Mouse (Mus musculus): ENCODE measurements at regions not wholly inside any gene's neighbourhood (a gene's known extent, or its start where the extent isn't known, plus 50 kb on each side); places are given as distances from the start of the nearest gene placed in this dataset.

- no peak for DNase-seq (ENCODE audit: low spot score in 2 of 2)
Observed at GRCm38 (mm10) chr8:127811338-127811737, 547.1 kb upstream of the Nrp1 start.

DNA sequence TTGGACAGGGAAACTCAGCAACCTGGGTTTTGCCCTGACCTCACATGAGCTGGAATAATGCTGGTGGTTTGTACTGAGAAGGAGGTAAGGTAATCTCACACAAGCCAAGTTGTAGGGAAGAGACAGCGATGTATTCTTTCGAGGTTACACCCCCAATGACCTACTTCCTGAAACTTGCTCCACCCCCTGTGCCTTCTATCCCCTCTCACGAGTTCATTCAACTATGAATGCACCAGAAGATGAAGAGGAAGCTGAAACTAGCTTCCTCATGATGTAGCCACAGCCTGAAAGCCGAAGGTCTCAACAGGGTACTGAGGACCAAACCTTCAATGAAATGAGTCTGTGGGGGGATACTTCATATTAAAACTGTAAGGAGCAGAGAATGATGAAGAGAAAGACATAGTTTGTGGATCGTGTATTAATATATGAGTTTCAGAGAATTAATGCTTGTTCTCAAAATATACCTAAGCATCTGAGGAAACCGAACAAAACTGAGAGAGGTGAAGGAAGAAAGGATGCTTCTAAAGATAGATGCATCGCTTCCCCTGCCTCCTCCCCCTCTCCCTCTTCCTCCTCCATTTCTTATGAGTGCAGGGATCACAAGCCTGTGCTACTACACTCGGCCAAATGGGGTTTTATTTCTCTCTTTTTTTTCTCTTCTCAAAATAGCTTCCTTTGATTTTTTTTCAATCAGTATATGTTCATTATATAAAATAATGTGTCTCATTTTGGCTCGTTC, 543.5 kb upstream of the Nrp1 start:
- DNase-seq (ENCODE audit: low spot score in 2 of 2): no peak

GRCm38 (mm10) chr8:127820741-127821170, 537.6 kb upstream of the Nrp1 start:
- DNase-seq (ENCODE audit: low spot score in 2 of 2): no peak

DNA sequence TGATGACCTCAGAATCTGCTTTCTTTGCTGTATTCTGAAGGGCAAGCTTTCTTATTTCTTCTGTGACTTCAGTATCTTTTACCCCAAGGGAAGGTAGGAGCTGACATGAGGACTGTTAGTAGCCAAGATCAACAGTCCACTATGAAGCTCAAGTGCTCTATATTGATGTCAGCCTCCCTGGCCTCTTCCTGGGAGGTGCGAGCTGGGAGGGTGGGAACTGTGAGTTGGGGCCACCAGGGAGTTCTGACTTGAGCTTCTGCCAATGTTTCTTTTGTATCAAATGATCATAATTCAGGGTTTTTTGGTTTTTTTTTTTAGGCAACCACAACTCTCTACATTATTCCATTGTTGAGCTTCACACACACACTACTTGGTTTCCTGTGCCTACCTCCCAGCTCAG, 536.8 kb upstream of the Nrp1 start:
- DNase-seq (ENCODE audit: low spot score in 2 of 2): no peak

GRCm38 (mm10) chr8:127825041-127825440, 533.4 kb upstream of the Nrp1 start:
- no peak for DNase-seq (ENCODE audit: low spot score in 2 of 2)

GRCm38 (mm10) chr8:127827826-127828225, 530.6 kb upstream of the Nrp1 start:
- DNase-seq (ENCODE audit: low spot score in 2 of 2): no peak

DNA sequence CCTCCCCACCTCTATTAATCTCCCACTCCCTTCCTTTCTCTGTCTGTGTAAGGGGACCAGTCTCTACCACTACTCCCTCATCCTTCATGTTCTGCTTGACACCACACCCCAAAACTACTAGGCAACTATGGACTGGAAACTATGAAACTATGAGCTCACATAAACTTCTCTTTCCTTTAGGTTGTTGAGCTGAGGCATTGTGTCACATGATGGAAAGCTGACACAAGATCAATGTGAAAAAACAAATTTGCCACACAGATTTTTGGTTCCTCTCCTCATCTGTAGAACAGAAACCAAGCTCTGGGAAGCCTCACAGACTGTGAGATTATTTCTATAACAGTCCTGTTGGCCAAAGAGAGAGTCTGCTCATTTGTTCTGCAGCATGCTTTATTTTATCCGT, 528.7 kb upstream of the Nrp1 start:
- DNase-seq (ENCODE audit: low spot score in 2 of 2): no peak

GRCm38 (mm10) chr8:127834006-127834405, 524.4 kb upstream of the Nrp1 start:
- no peak for DNase-seq (ENCODE audit: low spot score in 2 of 2)

DNA sequence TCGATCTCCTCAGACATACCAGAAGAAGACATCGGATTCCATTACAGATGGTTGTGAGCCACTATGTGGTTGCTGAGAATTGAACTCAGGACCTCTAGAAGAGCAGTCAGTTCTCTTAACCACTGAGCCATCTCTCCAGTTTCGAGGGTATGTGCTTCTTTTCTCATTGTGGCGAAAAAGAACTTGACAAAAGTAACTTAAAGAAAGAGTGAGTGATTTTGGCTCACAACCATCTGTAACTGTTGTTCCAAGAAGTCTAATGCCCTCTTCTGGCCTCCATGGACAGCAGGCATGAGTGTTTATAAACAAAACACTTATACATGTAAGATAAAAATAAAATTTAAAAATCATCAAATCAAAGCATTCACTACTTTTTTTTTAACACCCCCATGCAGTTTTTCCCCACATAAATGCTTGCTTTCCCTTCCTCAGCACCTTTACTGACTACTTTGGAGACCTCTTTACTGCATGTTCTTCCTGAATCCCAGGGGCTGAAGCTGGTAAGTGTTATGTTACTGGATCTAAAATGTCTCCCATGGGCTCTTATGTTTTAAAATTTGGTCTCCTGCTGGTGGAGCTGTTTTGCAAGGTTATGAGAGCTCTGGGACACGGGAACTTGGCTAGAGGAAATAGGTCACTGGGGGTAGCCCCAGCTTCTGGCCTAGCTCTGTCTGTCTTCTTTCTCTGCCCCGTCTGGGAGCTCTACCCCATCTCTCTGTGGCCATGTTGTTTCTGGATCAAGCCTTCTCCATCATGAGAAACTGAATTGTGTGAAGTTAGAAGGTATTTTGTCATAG, 521.8 kb upstream of the Nrp1 start:
- no peak for DNase-seq (ENCODE audit: low spot score in 2 of 2)

GRCm38 (mm10) chr8:127838311-127838710, 520.1 kb upstream of the Nrp1 start:
- DNase-seq (ENCODE audit: low spot score in 2 of 2): no peak

DNA sequence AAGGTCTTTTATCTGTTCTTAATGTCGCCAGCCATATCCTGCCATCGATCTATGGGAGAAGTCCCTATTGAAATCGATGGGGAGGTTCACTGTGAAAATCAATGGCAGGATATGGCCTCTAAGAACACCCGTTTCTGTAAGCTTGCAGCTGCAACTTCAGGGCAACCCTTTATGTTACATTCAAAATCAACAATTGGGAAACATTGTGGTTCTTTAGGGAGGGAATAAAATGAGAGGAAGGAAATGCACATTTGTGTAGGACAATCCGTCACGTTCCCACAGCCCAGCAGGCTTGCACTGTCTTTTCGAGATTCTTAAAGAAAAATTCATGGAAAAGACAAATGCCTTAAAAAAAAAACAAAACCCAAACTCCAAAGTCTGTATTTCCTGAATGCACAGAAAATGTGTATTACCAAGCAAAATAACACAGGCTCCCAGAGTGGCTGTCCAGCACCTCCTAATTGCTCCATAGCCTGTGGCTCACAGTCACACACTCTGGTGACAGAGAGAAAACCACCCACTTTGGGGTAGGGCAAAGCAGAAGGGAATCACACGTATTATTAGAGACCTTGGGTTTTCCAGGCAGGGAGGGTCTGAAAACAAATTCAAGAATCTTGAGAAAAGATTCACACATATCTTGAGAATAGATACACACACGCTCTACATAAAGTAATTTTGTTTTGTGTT, 510.9 kb upstream of the Nrp1 start:
- no peak for DNase-seq (ENCODE audit: low spot score in 2 of 2)

GRCm38 (mm10) chr8:127849926-127850325, 508.5 kb upstream of the Nrp1 start:
- no peak for DNase-seq (ENCODE audit: low spot score in 2 of 2)

DNA sequence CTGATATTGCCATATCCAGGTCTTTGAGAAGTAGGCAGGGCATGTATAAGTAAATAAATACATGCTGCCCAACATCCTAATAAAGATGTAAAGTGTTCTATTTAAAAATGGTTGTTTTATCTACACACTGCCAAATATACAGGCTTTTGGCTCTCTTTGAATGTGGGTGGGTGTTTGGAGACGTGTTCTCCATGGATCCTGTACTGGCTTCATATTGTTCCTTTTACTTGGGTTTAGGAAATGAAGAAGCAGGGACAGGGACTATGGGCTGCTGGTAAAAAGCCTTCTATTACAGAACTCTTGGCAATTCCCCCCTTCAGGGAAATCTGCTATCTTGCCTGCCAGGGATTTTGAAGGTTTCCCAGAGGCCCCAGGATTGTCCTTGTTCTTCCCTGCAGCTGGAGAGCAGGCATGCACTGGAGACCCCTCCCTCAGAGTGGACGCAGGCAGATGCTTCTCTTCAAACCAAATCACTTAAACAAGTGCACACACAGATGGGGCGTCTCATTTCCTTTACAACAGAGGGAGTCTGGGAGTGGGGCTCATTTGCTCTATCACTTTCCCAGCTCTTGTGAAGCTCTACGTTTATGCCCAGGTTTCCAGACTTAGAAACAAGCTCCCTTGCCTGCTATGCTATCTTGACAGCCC, 502.6 kb upstream of the Nrp1 start:
- no peak for DNase-seq (ENCODE audit: low spot score in 2 of 2)

DNA sequence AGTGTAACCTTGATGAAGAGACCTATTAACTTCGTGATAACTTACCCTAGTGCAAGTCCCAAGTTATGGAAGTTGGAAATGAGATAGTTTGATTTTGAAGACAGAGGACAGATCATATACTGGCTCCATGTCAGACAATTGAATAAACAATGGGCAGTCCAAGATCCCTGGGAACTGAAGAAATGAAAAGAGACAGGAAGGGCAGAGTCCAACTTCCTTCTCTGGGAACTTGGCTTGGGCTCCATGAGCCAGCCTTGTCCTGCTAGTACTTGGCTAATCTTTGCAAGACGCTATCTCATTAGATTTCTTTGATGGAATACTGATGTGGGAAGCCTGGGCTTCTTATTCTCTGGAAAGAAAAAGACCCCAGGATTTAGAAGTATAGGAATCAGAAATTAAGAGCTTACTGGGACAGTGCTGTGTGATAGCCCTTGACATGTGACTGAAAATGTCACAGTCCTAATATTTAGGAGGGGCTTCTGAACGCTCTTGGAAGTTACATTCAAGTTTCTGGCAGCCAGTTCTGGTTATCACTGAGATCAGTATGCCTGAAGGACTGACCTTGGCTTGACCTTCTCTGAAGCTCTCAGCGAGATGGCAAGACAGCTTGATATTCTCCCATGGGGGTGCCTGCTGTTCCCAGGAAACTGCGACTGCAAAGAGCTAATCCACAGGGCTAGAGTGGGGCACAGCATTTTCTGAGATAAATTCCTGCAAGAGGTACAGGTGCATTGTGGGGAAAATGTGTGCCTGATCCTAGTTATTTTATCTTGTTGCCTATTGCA, 501.9 kb upstream of the Nrp1 start:
- DNase-seq (ENCODE audit: low spot score in 2 of 2): no peak

GRCm38 (mm10) chr8:127859036-127859435, 499.4 kb upstream of the Nrp1 start:
- DNase-seq (ENCODE audit: low spot score in 2 of 2): no peak

GRCm38 (mm10) chr8:127860376-127860775, 498.0 kb upstream of the Nrp1 start:
- DNase-seq (ENCODE audit: low spot score in 2 of 2): no peak

- no peak for DNase-seq (ENCODE audit: low spot score in 2 of 2)
Observed at GRCm38 (mm10) chr8:127860891-127861290, 497.5 kb upstream of the Nrp1 start.

- DNase-seq (ENCODE audit: low spot score in 2 of 2): no peak
Observed at GRCm38 (mm10) chr8:127884641-127885040, 473.8 kb upstream of the Nrp1 start.

- DNase-seq (ENCODE audit: low spot score in 2 of 2): no peak
Observed at GRCm38 (mm10) chr8:127885211-127885610, 473.2 kb upstream of the Nrp1 start.

DNA sequence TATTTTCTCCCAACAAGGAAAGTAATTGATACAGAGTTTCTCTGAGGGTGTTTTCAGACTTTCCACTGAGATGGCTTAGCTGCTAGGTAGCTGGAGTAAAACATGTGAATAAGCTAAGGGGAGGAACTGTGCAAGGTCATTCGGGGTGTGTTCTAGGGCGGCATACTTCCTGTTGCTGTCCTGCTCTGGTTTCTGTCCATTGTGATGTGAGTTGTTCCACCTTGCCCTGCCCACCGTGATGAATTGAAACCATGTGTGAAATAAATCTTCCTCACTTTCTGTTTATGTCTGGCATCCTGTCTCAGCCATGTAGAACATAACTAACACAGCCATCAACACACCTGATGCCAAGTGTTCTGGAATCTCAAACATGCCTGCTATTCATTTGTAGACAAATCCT, 472.6 kb upstream of the Nrp1 start:
- DNase-seq (ENCODE audit: low spot score in 2 of 2): no peak

DNA sequence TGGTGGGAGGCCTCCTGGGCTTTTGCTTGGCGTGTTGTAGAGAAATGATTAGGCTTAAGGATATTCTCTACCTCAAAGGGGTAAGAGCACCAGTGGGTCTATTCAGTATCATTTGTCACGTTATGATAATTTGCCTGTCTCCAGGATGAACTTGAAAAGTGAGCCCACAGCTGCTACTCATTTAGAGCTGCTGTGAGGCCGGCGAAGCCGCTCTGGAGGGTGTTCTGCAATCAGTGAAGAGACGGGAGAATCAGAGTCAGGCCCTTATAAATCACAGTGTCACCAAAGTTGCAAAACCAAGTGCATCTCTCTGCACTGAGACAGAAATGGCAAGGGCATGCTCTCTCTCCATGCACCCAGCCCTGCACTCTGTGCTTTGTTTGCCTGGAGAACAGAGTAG, 467.7 kb upstream of the Nrp1 start:
- DNase-seq (ENCODE audit: low spot score in 2 of 2): no peak
